Mouse (Mus musculus) spleen, postnatal 10 days (tissue): ENCODE results near the gene Olfr732.

Experiments
- DNase-seq, 2 experiments: peaks; one replicate each; pipeline ENCODE4 v3.0.0; 2021 to 2022; ENCODE audit warnings: low spot score in 2 of 2

Gene Olfr732

DNA sequence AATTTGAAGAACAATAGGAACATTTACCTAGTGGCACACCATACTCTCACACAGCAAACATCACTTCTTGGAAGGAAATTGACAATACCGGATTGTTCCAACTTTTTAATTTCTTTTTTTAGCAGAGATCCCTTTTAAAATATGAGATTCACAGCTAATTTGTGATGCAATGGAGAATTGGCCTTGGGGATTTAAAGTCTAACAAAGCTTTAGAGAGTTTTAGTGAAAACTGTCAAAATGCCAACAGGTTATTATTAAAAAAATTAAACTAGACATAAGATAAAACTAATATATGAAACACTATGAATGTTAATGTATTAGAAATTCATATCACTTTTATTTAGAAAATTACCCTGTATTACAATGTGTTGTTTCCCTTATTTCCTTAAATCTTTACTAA, at the start of gene Olfr732:
Gene Olfr732 (minus strand): TSS at position 101 of the 400 bp plus-strand sequence.
- no peak for DNase-seq

DNA sequence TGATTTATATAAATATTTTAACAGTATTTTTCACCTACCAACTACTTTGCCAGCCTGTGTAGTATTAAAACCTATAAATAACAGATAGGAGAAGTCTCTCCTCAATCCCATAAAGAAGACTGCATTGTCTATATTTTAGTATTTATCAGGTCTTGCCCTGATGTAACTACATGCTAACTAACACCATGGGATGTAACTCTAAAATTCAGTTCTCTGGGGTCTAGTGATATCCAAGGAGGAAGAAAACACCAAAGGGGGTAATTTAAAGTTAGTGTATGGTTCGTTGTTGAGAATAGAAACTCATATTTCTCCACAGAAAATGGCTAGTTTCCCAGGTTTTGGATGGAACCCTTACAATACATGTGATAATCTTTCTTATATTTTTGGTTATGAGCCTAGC, 42.7 kb upstream of the Olfr732 start, which contains the start of gene Olfr734:
Gene Olfr734 (minus strand): TSS at position 101 of the 400 bp plus-strand sequence.
- no peak for DNase-seq

DNA sequence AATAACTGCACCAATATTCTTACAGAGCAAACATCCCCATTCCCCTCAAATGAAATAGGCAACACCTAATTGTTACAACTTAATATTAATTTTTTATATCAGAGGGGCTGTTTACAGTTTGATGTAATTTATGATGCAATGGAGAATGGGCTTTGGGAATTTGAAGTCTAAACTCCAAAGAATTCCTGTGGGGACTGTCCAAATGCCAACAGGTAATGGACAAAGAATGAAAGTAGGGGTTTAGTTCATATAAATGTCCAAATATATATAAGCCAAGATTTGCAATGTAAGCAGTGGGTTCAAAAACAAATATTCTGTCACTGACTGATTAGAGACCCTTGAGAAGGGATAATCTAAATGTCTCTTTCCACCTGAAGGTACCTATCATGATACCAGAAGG, 17.4 kb upstream of the Olfr732 start, which contains the start of gene Olfr733:
Gene Olfr733 (minus strand): TSS at position 101 of the 400 bp plus-strand sequence.
- DNase-seq: no peak

DNA sequence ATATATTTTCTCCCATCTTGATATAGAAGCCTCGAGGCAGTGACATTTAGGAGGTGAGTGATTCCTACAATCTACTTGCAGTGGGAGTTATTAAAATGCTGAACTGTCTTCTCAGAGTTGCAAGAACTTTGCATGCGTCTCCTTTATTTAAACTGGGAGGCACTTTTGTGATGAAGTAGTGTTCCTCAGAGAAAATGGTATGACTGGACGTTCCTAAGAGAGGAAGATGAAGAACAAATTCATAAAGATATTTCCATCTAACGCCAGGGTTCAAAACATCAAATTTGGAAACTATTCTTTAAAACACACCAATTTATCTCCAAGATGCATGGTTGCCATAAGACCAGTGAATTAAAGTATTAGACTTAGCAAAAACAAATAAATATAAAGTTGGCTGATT, 42.2 kb downstream of the Olfr732 start, which contains the start of gene Olfr731:
Gene Olfr731 (minus strand): TSS at position 101 of the 400 bp plus-strand sequence.
- no peak for DNase-seq
